Mouse (Mus musculus): ENCODE measurements at regions not wholly inside any gene's neighbourhood (a gene's known extent, or its start where the extent isn't known, plus 50 kb on each side); places are given as distances from the start of the nearest gene placed in this dataset.
A peak's percentile ranks its signal among the peaks of the same experiment; 100 is the strongest.

DNA sequence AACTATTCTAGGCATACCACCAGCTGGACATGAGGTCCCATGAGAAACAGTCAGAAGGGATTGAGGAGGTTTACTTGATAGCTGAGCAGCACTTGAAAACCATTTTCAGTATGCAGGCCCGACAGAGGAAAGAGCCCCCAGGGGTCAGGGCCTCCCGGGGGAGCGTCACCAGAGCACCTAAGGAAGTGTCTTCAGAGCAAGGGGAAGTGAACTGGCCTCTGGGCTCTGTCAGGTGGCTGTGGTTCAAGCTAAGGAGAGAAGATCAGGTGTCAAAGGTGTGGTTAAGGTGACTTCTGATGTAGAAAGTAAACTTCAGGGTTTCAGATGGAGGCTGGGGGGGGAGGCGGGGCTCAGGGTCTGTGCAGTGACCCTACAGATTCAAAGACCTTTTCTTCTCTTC is 57.3 kb downstream of the Bhlhe40 start:
- DNase-seq (ENCODE audit: low read depth in 2 of 2, low spot score in 2 of 2), result peak; percentile 4 to 29

DNA sequence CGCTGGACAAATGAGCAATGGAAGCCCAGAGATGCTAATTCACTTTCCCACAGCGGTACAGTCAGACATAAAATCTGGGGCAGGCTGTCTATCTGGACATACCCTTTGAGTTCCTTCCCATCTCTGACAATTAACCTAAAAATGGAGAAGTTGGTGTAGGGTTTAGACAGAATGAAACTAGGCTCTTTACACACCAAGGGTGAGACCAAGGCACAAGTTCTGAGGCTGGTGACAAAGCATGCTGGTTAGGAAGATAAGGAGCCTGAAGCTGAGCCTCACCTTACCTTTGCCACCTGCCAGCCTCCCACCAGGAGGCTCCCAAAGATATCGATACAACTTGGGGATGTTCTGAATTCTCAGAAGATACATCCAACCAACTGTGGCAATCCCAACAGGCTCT is 58.5 kb downstream of the Bhlhe40 start:
- no peak for DNase-seq (ENCODE audit: low read depth in 2 of 2, low spot score in 2 of 2)

DNA sequence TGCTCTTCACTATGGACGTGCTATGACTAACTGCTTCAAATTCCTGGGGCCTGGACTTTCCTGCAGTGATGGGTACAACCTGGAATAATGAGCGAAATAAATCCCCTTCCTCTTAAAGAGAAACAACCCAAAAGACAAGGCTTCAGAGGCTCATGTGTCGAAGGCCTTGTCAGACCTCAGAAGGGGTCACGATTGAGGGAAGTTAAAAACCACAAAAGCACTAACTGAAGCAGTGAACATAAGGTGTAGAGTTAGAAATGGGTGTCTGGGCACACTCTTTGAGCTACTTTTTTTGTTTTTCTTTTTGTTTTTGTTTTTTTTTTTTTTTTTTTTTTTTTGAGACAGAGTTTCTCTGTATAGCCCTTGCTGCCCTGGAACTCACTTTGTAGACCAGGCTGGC is 59.5 kb downstream of the Bhlhe40 start:
- DNase-seq (ENCODE audit: low read depth in 2 of 2, low spot score in 2 of 2), result no peak

DNA sequence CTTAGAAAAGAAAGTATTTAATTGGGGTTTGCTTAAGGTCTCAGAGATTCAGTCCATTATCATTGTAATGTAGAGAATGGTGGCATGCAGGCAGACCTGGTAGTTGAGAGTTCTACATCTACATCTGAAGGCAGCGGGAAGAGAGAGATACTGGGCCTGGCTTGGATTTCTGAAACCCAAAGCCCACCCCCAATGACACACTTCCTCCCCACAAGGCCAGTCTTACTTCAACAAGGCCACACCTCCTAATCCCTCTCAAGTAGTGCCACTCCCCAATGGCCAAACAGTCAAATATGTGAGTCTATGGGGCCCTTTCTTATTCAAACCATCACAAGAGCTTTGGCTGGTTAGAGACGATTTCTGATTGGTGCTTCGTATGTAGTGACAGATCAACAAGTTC is 60.5 kb downstream of the Bhlhe40 start:
- no peak for DNase-seq (ENCODE audit: low read depth in 2 of 2, low spot score in 2 of 2)

DNA sequence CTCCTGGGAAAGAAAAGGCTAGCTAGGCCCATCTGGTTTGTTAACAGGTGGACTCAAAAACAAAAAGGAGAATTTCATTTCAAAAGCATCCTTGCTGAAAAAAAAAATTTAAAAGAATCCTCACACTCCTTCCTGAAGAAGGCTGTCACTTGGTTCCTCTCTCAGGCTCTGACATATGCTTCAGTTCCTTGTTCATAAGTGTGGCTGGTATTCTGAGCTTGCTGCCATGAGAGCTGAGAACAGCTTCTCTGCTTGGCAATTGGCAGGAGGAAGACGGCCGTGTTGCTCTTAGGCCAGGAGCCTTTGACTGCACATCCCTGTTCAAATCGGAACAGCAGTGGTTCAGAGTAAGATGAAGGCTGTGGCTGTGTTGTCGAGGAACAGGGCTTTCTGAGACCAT is 61.1 kb downstream of the Bhlhe40 start:
- no peak for DNase-seq (ENCODE audit: low read depth in 2 of 2, low spot score in 2 of 2)

DNA sequence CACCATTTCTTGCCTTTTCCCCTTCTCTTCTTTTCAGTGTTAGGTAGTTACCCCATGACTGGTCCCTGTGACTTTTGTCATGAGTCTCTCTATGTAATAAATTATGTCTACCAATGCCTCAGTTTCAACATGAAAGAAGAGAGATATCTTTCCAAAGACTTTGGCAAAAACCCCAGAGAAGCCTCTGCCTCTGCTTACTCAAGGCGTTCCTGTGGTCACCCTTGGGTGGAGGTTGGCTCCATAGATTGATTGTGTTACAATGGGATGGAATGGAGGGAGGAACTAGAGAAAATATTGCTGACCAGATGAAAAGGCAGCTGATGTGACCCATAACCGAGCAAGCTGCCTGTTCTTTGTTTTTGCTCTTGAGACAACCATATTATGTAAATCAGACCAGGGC is 59.7 kb upstream of the Arl8b start:
- DNase-seq (ENCODE audit: low read depth in 2 of 2, low spot score in 2 of 2), result no peak

DNA sequence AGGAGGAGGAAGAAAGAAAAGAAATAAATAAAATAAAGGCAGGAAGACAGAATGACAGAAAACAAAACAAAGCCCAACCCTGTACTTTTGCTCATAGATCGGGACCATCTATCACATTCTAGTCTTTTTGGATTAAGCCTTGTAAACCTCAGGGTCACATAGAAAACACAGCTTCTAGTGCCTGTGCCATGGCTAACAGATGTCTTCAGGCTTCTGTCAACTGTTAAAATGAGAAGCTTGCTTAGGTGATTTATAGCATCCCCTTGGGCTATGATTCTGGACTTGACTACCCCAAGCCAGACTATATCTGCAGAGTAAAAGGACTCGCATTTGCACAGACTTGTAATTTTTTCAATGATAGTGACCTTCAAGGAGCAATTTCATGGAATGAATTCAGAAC is 59.1 kb upstream of the Arl8b start:
- no peak for DNase-seq (ENCODE audit: low read depth in 2 of 2, low spot score in 2 of 2)

DNA sequence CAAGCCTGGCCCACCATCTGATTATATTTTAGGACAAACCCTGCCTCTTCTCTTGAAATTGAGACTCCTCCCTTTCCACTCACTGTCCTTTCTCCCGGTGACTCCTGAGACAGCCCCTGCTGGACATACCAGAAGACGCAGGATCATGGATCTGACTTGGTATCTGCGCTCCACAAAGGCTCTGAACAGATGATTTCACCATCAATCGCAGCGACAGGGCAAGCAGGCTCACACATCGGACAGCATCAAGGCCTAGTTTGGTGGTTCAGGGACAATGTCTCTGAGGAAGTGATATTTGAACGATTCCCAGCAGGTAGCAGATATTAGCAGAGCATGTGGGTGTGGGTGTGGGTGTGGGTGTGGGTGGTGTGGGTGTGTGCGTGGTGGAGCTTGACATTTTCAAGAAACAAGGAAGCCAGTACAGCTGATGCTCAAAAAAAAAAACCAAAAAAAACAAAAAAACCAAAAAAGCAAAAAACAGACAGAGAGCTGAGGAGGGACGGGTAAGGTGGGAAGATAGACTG is 51.7 kb upstream of the Arl8b start:
- no peak for DNase-seq (ENCODE audit: low read depth in 2 of 2, low spot score in 2 of 2)
